Mouse (Mus musculus): ENCODE measurements at regions not wholly inside any gene's neighbourhood (a gene's known extent, or its start where the extent isn't known, plus 50 kb on each side); places are given as distances from the start of the nearest gene placed in this dataset.

GRCm38 (mm10) chr8:126707300-126707902, 113.6 kb upstream of the Irf2bp2 start:
- DNase-seq, result no peak

GRCm38 (mm10) chr8:126706247-126706646, 112.5 kb upstream of the Irf2bp2 start:
- DNase-seq, result no peak

GRCm38 (mm10) chr8:126705391-126705790, 111.6 kb upstream of the Irf2bp2 start:
- no peak for DNase-seq

GRCm38 (mm10) chr8:126704706-126705105, 110.9 kb upstream of the Irf2bp2 start:
- DNase-seq, result no peak

- no peak for DNase-seq
Observed at GRCm38 (mm10) chr8:126703546-126703945, 109.8 kb upstream of the Irf2bp2 start.

GRCm38 (mm10) chr8:126702294-126702693, 108.5 kb upstream of the Irf2bp2 start:
- no peak for DNase-seq

- DNase-seq, result no peak
Observed at GRCm38 (mm10) chr8:126699389-126699775, 105.6 kb upstream of the Irf2bp2 start.

- DNase-seq, result no peak
Observed at GRCm38 (mm10) chr8:126698601-126699388, 105.0 kb upstream of the Irf2bp2 start.

GRCm38 (mm10) chr8:126696346-126697010, 102.7 kb upstream of the Irf2bp2 start:
- DNase-seq, result peak; percentile 35

GRCm38 (mm10) chr8:126694370-126694769, 100.6 kb upstream of the Irf2bp2 start:
- peak; percentile 72 for DNase-seq

GRCm38 (mm10) chr8:126693642-126694041, 99.9 kb upstream of the Irf2bp2 start:
- no peak for DNase-seq

- no peak for DNase-seq
Observed at GRCm38 (mm10) chr8:126692711-126693110, 98.9 kb upstream of the Irf2bp2 start.

- no peak for DNase-seq
Observed at GRCm38 (mm10) chr8:126692263-126692662, 98.5 kb upstream of the Irf2bp2 start.

GRCm38 (mm10) chr8:126688450-126688849, 94.7 kb upstream of the Irf2bp2 start:
- no peak for DNase-seq

GRCm38 (mm10) chr8:126688014-126688413, 94.2 kb upstream of the Irf2bp2 start:
- DNase-seq, result no peak

GRCm38 (mm10) chr8:126686827-126687226, 93.0 kb upstream of the Irf2bp2 start:
- DNase-seq, result no peak

- no peak for DNase-seq
Observed at GRCm38 (mm10) chr8:126685365-126685764, 91.6 kb upstream of the Irf2bp2 start.

GRCm38 (mm10) chr8:126683950-126684349, 90.2 kb upstream of the Irf2bp2 start:
- DNase-seq, result no peak

- DNase-seq, result no peak
Observed at GRCm38 (mm10) chr8:126683555-126683947, 89.8 kb upstream of the Irf2bp2 start.

GRCm38 (mm10) chr8:126682817-126683554, 89.2 kb upstream of the Irf2bp2 start:
- peak; percentile 41 for DNase-seq

GRCm38 (mm10) chr8:126681948-126682651, 88.3 kb upstream of the Irf2bp2 start:
- DNase-seq, result no peak

GRCm38 (mm10) chr8:126678004-126678751, 84.4 kb upstream of the Irf2bp2 start:
- DNase-seq, result no peak
